Mouse (Mus musculus): ENCODE measurements around the gene Cdkal1. TPM values are rescaled to one million over a fixed set of nuclear protein-coding genes. Genes with fewer than 3 reads are reported as not detected.

The Cdkal1 gene
- polyA plus RNA-seq, 1 experiment from 2014 or later: 8.7 TPM

- no peak overlapping the region for H3K4me3 ChIP-seq (ENCODE audit: low read depth, low read length)
- no peak for TF ChIP-seq CTCF (IDR thresholded peaks at IDR 0.05; ENCODE audit: low read depth)
- no peak for TF ChIP-seq EP300 (IDR thresholded peaks at IDR 0.05; ENCODE audit: low read depth)
- H3K4me2 ChIP-seq (ENCODE audit: low read depth, low read length): no peak overlapping the region
- ATAC-seq (no peak), DNase-seq (no peak)
- H3K9ac ChIP-seq (replicated peaks): no peak overlapping the region
- no peaks in the 10 kb centered on the region for H3K27me3 ChIP-seq (ENCODE audit: insufficient read depth, low read length)
- 24% methylated on average over 1 of the region's 1 CpGs for whole genome bisulfite sequencing (ENCODE audit: insufficient replicate concordance)
- no peaks in the 10 kb centered on the region for H3K9me3 ChIP-seq (ENCODE audit: low read length)
- no peak overlapping the region for H3K27ac ChIP-seq (ENCODE audit: low read depth)
- peaks cover 22% of the 10 kb centered on the region for H3K4me1 ChIP-seq (ENCODE audit: insufficient read depth)
- H3K36me3 ChIP-seq (replicated peaks; ENCODE audit: insufficient read depth, low read length): no peaks in the 10 kb centered on the region
Observed at GRCm38 (mm10) chr13:29768104-29768503, 87.4 kb downstream of the Cdkal1 start.

- no peak for DNase-seq
- no peak for TF ChIP-seq CTCF (IDR thresholded peaks at IDR 0.05; ENCODE audit: low read depth)
- TF ChIP-seq EP300 (IDR thresholded peaks at IDR 0.05; ENCODE audit: low read depth): no peak
- Histone ChIP-seq H3K4me3 (ENCODE audit: low read depth, low read length) (no peak overlapping the region), H3K4me2 (ENCODE audit: low read depth, low read length) (no peak overlapping the region), H3K27ac (ENCODE audit: low read depth) (no peak overlapping the region), H3K36me3 (replicated peaks; ENCODE audit: insufficient read depth, low read length) (no peaks in the 10 kb centered on the region), H3K27me3 (ENCODE audit: insufficient read depth, low read length) (no peaks in the 10 kb centered on the region), H3K4me1 (ENCODE audit: insufficient read depth) (peaks cover 22% of the 10 kb centered on the region), H3K9ac (replicated peaks) (no peak overlapping the region), H3K9me3 (ENCODE audit: low read length) (no peaks in the 10 kb centered on the region)
- 47% methylated on average over 4 of the region's 4 CpGs for WGBS (ENCODE audit: insufficient replicate concordance)
- no peak for ATAC-seq
Observed at GRCm38 (mm10) chr13:29767587-29767986, 87.9 kb downstream of the Cdkal1 start.

DNA sequence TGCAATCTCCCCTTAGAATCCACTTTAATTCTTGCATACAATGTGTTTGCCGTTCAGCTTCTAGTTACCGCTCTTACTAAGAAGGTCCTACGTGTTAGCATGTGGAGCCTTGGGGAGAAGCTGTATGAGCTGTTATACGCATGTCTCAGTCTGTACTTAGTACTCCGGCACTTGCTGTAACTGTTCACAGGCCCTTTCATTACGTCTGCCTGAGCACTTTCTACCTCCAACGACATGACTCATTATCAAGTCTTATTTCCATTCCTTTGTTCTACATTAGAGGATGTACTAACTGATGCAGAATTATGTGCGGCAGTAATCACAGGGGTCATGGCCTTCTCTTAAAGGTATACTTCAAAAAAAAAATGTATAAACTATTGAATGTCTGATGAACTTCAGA is 89.1 kb downstream of the Cdkal1 start:
- Histone ChIP-seq H3K4me2 (ENCODE audit: low read depth, low read length) (no peak overlapping the region), H3K27ac (ENCODE audit: low read depth) (no peak overlapping the region), H3K4me1 (ENCODE audit: insufficient read depth) (peaks cover 22% of the 10 kb centered on the region), H3K27me3 (ENCODE audit: insufficient read depth, low read length) (no peaks in the 10 kb centered on the region), H3K9me3 (ENCODE audit: low read length) (no peaks in the 10 kb centered on the region), H3K9ac (replicated peaks) (no peak overlapping the region), H3K36me3 (replicated peaks; ENCODE audit: insufficient read depth, low read length) (no peaks in the 10 kb centered on the region), H3K4me3 (ENCODE audit: low read depth, low read length) (no peak overlapping the region)
- TF ChIP-seq EP300 (IDR thresholded peaks at IDR 0.05; ENCODE audit: low read depth) (no peak), CTCF (IDR thresholded peaks at IDR 0.05; ENCODE audit: low read depth) (no peak)
- ATAC-seq: no peak
- 82% methylated on average over 8 of the region's 8 CpGs for WGBS (ENCODE audit: insufficient replicate concordance)
- DNase-seq: no peak

DNA sequence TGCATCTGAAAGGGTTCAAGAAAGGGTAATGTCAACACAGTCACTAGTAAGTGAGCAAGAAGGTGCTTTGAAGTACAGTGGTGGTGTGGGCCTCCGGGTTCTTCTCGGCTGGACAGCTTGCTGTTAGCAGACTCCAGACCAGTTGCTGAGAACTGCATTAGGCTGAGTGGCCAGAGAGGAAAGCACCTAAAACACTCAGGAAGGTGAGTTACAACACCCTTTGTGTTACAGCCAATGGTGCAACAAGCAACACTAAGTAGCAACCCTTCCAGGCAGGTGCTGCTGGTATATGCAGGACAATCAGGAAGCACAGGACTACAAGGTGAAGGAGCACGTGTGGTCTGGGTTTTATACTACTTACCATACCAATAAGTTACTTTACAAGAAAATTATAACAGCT is 90.2 kb downstream of the Cdkal1 start:
- no peak overlapping the region for H3K4me2 ChIP-seq (ENCODE audit: low read depth, low read length)
- 70% methylated on average over 3 of the region's 3 CpGs for WGBS (ENCODE audit: insufficient replicate concordance)
- no peaks in the 10 kb centered on the region for H3K27me3 ChIP-seq (ENCODE audit: insufficient read depth, low read length)
- no peak overlapping the region for H3K9ac ChIP-seq (replicated peaks)
- ATAC-seq (no peak), DNase-seq (no peak)
- TF ChIP-seq EP300 (IDR thresholded peaks at IDR 0.05; ENCODE audit: low read depth) (no peak), CTCF (IDR thresholded peaks at IDR 0.05; ENCODE audit: low read depth) (no peak)
- H3K4me1 ChIP-seq (ENCODE audit: insufficient read depth): peaks cover 19% of the 10 kb centered on the region
- no peak overlapping the region for H3K4me3 ChIP-seq (ENCODE audit: low read depth, low read length)
- no peak overlapping the region for H3K27ac ChIP-seq (ENCODE audit: low read depth)
- no peaks in the 10 kb centered on the region for H3K9me3 ChIP-seq (ENCODE audit: low read length)
- H3K36me3 ChIP-seq (replicated peaks; ENCODE audit: insufficient read depth, low read length): no peaks in the 10 kb centered on the region

DNA sequence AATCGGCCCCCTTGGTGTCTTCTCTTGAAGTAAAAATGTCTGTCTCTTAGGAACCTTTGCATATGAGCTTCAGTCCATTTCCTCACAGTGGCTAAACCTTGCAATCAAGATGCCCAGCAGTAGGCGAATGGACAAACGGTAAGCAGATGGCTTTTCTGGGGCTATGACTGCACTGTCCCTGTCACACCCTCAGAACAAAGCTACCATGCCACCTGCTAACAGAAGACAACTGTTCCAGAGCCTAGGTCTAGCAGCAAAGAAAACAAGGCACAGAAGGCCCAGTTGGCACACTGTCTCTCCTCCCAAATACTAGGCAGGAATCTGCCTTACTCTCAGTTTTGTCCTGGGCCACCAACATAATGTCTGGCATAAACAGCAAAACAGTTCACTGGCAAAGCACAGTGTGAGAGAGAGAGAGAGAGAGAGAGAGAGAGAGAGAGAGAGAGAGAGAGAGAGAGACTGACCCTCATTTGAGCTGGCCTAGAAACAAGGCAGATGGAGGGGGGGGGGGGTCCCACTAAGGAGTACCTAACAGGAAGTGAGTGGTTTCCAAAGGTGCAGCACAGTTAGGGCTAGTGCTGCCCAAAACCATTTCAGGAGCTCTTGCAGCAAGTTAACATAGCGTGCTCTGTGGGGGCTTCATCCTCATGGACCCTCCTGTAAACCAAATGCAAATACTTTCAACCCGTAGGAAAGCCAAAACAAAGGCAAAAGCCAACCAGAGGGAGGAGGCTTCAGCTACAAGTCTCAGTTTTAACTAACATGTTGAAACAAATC is 95.6 kb downstream of the Cdkal1 start:
- H3K27ac ChIP-seq (ENCODE audit: low read depth): peak overlapping the region; percentile 42

DNA sequence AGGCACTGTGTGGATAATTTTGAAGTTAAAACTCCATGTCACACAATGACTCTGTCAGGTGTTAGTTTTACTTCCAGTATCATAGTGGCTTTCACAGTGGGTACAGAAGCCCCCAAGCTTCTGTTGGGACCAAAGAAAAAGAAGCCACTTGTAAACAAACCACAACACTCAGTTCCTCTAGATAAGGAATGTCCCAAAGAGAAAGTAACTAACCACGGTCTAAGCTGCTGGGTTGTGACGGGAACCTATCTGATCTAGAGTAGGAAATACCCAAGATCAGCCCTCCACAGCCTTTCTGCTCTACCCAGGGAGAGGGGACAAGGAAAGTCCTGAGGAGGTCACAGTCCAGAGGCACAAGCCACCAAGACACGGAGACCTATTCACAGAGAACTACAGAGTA is 99.4 kb downstream of the Cdkal1 start:
- DNase-seq: no peak

More for the DNA sequence above, 95.6 kb downstream of the Cdkal1 start:
- no peak for TF ChIP-seq CTCF (IDR thresholded peaks at IDR 0.05; ENCODE audit: low read depth)
- no peak for TF ChIP-seq EP300 (IDR thresholded peaks at IDR 0.05; ENCODE audit: low read depth)
- Histone ChIP-seq H3K27me3 (ENCODE audit: insufficient read depth, low read length) (no peaks in the 10 kb centered on the region), H3K9me3 (ENCODE audit: low read length) (no peaks in the 10 kb centered on the region), H3K4me3 (ENCODE audit: low read depth, low read length) (no peak overlapping the region), H3K9ac (replicated peaks) (no peak overlapping the region), H3K36me3 (replicated peaks; ENCODE audit: insufficient read depth, low read length) (no peaks in the 10 kb centered on the region), H3K4me1 (ENCODE audit: insufficient read depth) (peaks cover 13% of the 10 kb centered on the region), H3K4me2 (ENCODE audit: low read depth, low read length) (no peak overlapping the region)
- ATAC-seq (no peak), DNase-seq (no peak)
- WGBS (ENCODE audit: insufficient replicate concordance): 69% methylated on average over 5 of the region's 5 CpGs

More for the DNA sequence above, 99.4 kb downstream of the Cdkal1 start:
- Histone ChIP-seq H3K4me1 (ENCODE audit: insufficient read depth) (peaks cover 17% of the 10 kb centered on the region), H3K36me3 (replicated peaks; ENCODE audit: insufficient read depth, low read length) (no peaks in the 10 kb centered on the region), H3K4me3 (ENCODE audit: low read depth, low read length) (no peak overlapping the region), H3K9ac (replicated peaks) (peak overlapping the region; percentile 37; the same call in 1 of the 2 replicates), H3K27ac (ENCODE audit: low read depth) (peak overlapping the region; percentile 73), H3K4me2 (ENCODE audit: low read depth, low read length) (peak overlapping the region; percentile 27), H3K27me3 (ENCODE audit: insufficient read depth, low read length) (no peaks in the 10 kb centered on the region), H3K9me3 (ENCODE audit: low read length) (no peaks in the 10 kb centered on the region)
- peak; percentile 77 for ATAC-seq
- WGBS (ENCODE audit: insufficient replicate concordance): 18% methylated on average over 3 of the region's 3 CpGs
- no peak for TF ChIP-seq CTCF (IDR thresholded peaks at IDR 0.05; ENCODE audit: low read depth)
- 0 out of 2 replicates have a peak, but pooled peaks have one; percentile 50 for TF ChIP-seq EP300 (IDR thresholded peaks at IDR 0.05; ENCODE audit: low read depth)

All from liver, postnatal 0 days (tissue).